Mouse (Mus musculus) Patski (cell line): ENCODE data around the gene Vac14. TPM values are rescaled to one million over a fixed set of nuclear protein-coding genes. Genes with fewer than 3 reads are reported as not detected.

Experiments
- ATAC-seq: fragments of 100-300 bp; one replicate; pipeline ENCODE4 v1.8.0; 2021
- CTCF ChIA-PET: fragments of 350-600 bp; sonication (Branson Sonifier 250); formaldehyde crosslinking; loops from one replicate; lab custom pipeline; 2022; ENCODE audit warnings: inconsistent platforms; lab: Charles Lee
- POLR2A ChIA-PET: fragments of 350-600 bp; sonication (Branson Sonifier 250); formaldehyde crosslinking; loops from one replicate; lab custom pipeline; 2022; ENCODE audit warnings: antibody characterized with exemption, inconsistent platforms; lab: Charles Lee
- DNase-seq: peaks from one replicate; pipeline ENCODE4 v3.0.0-alpha.2; 2011; ENCODE audit warnings: low read depth, low spot score
- H3K27me3 ChIP-seq: fragments of 371-371 bp; one replicate; pipeline ENCODE4 v1.5.1; 2021
- CTCF ChIP-seq: fragments of 100-300 bp; IDR thresholded peaks from one replicate; pipeline ENCODE4 v1.5.1; 2021
- in situ Hi-C: fragments of 300-500 bp; cut with MboI; formaldehyde crosslinking; loops from 3 replicates; pipeline ENCODE4 v1.11.1; 2018; ENCODE audit warnings: low pct_unique_long_range_greater_than_20kb, mixed read lengths
- polyA plus RNA-seq: library from polyadenylated mRNA; unstranded; gene quantifications from one replicate; pipeline ENCODE4 v1.2.3, GENCODE M21; 2021

Gene Vac14
- polyA plus RNA-seq, 1 experiment from 2014 or later: 35.9 TPM

- in situ Hi-C loops: no loop called here
- no peak for TF ChIP-seq CTCF
- H3K27me3 ChIP-seq: no peaks in the 10 kb centered on the region
- POLR2A ChIA-PET: no interaction called here
- CTCF ChIA-PET: interaction anchor here (1.2 to 1.9 kb wide), 2 partner anchors 9 to 15 kb away, joined by 3 to 6 read pairs; no protein-coding TSS in a partner anchor
- DNase-seq (no peak), ATAC-seq (no peak)
Measured at GRCm38 (mm10) chr8:110676702-110677101, 58.3 kb downstream of the Vac14 start.

- TF ChIP-seq CTCF: no peak
- ChIA-PET CTCF (interaction anchor here (1.2 to 1.9 kb wide), 3 partner anchors 9 to 19 kb away, joined by 3 to 6 read pairs (median 4); no protein-coding TSS in a partner anchor), POLR2A (no interaction called here)
- ATAC-seq (no peak), DNase-seq (no peak)
- in situ Hi-C loops: no loop called here
- H3K27me3 ChIP-seq: no peaks in the 10 kb centered on the region
Measured at GRCm38 (mm10) chr8:110677174-110677660, 58.8 kb downstream of the Vac14 start.

GRCm38 (mm10) chr8:110678989-110679388, 60.6 kb downstream of the Vac14 start:
- POLR2A ChIA-PET: no interaction called here
- TF ChIP-seq CTCF: no peak
- ATAC-seq: no peak
- no peak for DNase-seq
- CTCF ChIA-PET: no interaction called here
- no peaks in the 10 kb centered on the region for H3K27me3 ChIP-seq
- in situ Hi-C loops: no loop called here

GRCm38 (mm10) chr8:110687726-110688125, 69.3 kb downstream of the Vac14 start:
- ChIA-PET CTCF (interaction anchor here (1.2 kb wide), 1 partner anchor 37 kb away, joined by 3 read pairs; no protein-coding TSS in a partner anchor), POLR2A (no interaction called here)
- TF ChIP-seq CTCF: no peak
- no peaks in the 10 kb centered on the region for H3K27me3 ChIP-seq
- no peak for DNase-seq
- in situ Hi-C loops: no loop called here
- no peak for ATAC-seq

DNA sequence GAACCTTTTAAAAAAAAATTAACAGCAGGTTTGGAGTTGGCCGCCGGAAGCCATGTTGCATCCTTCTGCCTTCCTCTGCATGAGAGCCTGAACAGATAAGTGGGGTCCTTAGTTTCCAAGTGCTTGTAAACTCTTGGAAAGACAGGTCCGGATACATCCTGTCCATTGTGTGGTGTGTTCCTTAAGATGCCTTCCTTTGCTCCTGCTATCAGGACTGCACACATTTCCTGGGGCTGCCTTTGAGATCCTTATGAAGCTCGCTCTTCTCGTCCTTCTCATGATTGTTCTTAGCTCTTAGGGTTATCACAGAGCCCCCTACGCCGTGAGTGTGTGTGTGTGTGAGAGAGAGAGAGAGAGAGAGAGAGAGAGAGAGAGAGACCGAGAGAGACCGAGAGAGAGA, 71.6 kb downstream of the Vac14 start:
- no peak for ATAC-seq
- TF ChIP-seq CTCF: no peak
- POLR2A ChIA-PET: no interaction called here
- no peaks in the 10 kb centered on the region for H3K27me3 ChIP-seq
- in situ Hi-C loops: no loop called here
- CTCF ChIA-PET: interaction anchor here (0.6 kb wide), 1 partner anchor 16 kb away, joined by 3 read pairs; no protein-coding TSS in a partner anchor
- no peak for DNase-seq

GRCm38 (mm10) chr8:110694226-110694625, 75.8 kb downstream of the Vac14 start:
- ChIA-PET POLR2A (no interaction called here), CTCF (interaction anchor here (1.6 kb wide), 1 partner anchor 11 kb away, joined by 6 read pairs; no protein-coding TSS in a partner anchor)
- in situ Hi-C loops: no loop called here
- ATAC-seq (no peak), DNase-seq (no peak)
- TF ChIP-seq CTCF: no peak
- no peaks in the 10 kb centered on the region for H3K27me3 ChIP-seq

- TF ChIP-seq CTCF: no peak
- ChIA-PET CTCF (interaction anchor here (1.6 kb wide), 1 partner anchor 11 kb away, joined by 6 read pairs; no protein-coding TSS in a partner anchor), POLR2A (no interaction called here)
- in situ Hi-C loops: no loop called here
- no peaks in the 10 kb centered on the region for H3K27me3 ChIP-seq
- ATAC-seq: no peak
- no peak for DNase-seq
Measured at GRCm38 (mm10) chr8:110694826-110695225, 76.4 kb downstream of the Vac14 start.

DNA sequence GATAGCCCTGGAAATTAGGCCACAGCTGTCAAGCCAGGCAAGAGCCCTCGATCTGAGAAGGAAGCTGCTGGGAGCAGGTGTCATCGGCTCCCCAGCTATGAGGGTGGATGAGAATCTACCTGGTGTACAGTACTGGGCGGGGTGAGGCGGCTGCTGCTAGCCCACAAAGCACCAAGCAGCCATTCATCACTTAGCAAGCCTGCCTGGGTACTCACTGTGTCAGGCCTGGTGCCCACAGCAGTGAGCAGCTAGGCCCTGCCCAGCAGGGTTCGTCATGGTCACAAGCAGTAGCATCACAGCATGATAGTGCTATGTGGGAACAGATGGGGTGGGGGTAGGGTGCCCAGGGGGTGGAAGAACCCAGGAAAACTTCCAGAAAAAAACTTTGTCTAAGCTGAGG, 77.0 kb downstream of the Vac14 start:
- TF ChIP-seq CTCF: no peak
- ChIA-PET CTCF (interaction anchor here (0.9 kb wide), 1 partner anchor 9 kb away, joined by 3 read pairs; no protein-coding TSS in a partner anchor), POLR2A (no interaction called here)
- in situ Hi-C loops: no loop called here
- DNase-seq (no peak), ATAC-seq (no peak)
- H3K27me3 ChIP-seq: no peaks in the 10 kb centered on the region

DNA sequence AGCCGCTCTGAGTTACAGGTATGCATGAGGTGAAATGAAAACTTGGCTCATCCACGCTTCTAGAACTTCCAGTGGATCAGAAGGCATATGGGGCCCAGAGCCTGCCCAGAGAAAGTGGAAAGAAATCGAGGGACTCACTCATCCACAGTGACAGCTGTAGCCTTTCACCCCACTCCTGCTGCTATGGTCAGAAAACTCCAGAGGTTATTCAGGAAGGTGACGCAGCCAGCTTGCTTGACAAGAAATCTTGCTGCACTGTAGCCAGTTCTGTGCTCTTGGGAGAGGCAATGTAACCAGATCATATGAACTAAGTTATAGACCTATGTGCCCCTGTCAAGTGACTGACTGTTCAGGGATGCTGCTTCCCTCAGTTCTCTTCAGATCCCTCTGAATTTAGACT, 77.7 kb downstream of the Vac14 start:
- CTCF ChIA-PET: interaction anchor here (0.9 kb wide), 1 partner anchor 8 kb away, joined by 3 read pairs; no protein-coding TSS in a partner anchor
- in situ Hi-C loops: no loop called here
- POLR2A ChIA-PET: no interaction called here
- no peak for TF ChIP-seq CTCF
- no peaks in the 10 kb centered on the region for H3K27me3 ChIP-seq
- DNase-seq (no peak), ATAC-seq (no peak)

- POLR2A ChIA-PET: interaction anchor here (1.1 kb wide), 1 partner anchor 8 kb away, joined by 3 read pairs; no protein-coding TSS in a partner anchor
- DNase-seq: no peak
- H3K27me3 ChIP-seq: no peaks in the 10 kb centered on the region
- TF ChIP-seq CTCF: no peak
- no peak for ATAC-seq
- in situ Hi-C loops: no loop called here
- CTCF ChIA-PET: no interaction called here
Measured at GRCm38 (mm10) chr8:110697571-110697970, 79.2 kb downstream of the Vac14 start.

GRCm38 (mm10) chr8:110698098-110698497, 79.7 kb downstream of the Vac14 start:
- CTCF ChIA-PET: no interaction called here
- POLR2A ChIA-PET: no interaction called here
- in situ Hi-C loops: no loop called here
- TF ChIP-seq CTCF: no peak
- ATAC-seq (no peak), DNase-seq (no peak)
- no peaks in the 10 kb centered on the region for H3K27me3 ChIP-seq

- no peak for ATAC-seq
- no peaks in the 10 kb centered on the region for H3K27me3 ChIP-seq
- in situ Hi-C loops: no loop called here
- ChIA-PET POLR2A (interaction anchor here (0.5 to 0.7 kb wide), 2 partner anchors 245 to 332 kb away, joined by 3 to 11 read pairs; partner anchors contain the start of gene Ddx19b), CTCF (no interaction called here)
- no peak for DNase-seq
- TF ChIP-seq CTCF: no peak
Measured at GRCm38 (mm10) chr8:110699501-110699900, 81.1 kb downstream of the Vac14 start.
